Mouse (Mus musculus): ENCODE results near the gene Cacna1c.

Cacna1c gene

DNA sequence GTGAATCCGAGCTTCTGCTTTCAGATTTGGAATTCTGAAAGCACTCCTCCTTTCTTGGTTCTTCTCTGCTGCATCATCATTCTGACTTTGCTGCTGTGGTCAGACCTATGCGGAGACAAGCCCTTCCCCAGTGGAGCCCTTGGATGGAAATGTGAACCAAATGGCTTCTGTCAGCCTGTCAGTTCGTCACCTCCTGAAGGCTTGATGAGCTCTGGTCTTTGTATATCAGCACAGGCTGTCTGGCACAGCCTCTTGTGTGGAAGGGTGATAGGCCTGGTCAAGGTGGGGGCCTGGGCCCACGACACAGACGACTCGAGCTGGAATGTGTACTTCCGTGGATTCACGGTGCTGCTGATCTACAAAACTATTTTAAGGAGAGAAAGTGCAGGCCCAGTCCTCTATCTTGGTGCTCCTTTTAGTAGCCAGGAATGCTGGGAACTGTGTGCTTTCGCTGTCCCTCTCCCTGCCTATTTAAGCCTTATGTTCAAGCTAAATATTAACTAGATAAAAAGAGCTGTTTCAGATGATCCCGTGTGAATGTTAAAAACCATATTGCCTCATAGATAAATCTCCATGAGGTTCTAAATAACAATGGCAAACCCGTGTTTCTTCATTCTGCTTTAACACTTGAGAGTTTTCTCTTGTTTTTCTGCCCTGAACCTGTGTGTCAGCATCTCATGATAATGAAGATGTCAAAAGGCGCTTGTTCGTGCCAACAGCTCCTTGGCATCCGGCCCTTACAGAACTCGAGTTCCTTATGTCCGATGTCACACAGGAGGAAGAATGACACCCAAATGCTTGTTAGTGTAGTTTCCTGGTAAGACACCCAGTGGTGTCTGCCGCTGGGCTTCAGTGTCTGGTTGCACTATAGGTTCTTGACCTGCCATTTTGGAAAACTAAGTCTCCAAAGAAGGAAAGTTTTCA is at the start of gene Cacna1c:
Gene Cacna1c, minus strand, starts transcription at position 37 of the 924 bp plus-strand sequence.
- no peak for DNase-seq (ENCODE audit: low spot score)

DNA sequence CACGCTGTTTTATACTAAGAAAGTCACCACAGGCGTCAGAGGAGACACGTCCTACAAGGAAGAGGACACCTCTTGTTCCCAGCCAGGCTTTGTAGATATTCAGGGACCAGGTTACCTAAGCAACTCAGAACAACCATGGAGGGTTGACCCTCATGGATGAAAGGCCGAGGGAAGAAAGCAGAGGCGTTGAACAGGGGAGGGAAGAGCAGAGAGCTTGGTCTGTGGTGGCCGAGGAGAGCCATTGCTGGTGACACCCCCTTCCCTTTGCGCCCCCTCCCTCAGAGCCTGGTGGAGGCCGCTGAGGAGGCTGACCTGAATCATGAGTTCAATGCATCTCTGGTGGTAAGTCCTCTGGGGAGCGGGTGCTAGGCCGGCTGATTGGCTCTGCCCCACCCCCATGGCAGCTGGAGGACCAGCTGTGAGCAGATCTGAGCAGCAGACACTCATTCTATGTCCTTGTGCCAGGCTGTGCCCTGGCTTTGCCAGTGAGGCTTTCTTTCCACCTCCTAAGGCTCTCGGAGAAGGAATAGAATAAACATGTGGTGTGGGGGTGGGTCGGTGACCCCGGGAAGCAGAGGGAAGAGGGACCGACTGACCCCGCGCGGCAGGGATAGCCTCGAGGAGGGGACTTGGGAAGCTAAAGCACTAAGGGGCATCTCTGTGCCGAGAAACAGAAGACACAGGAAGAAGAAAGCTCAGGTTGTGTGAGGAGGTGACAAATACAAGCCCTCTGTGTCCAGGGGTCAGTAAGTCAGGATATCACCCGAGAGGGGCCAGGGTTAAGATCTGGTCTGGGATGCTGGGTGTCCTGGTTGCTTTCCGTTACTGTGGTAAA is 44.9 kb upstream of the Cacna1c start:
- DNase-seq (ENCODE audit: low spot score) = no peak

GRCm38 (mm10) chr6:119240256-119240655 is 44.0 kb upstream of the Cacna1c start:
- DNase-seq (ENCODE audit: low spot score) = no peak

GRCm38 (mm10) chr6:119239341-119240005 is 43.3 kb upstream of the Cacna1c start:
- no peak for DNase-seq (ENCODE audit: low spot score)

DNA sequence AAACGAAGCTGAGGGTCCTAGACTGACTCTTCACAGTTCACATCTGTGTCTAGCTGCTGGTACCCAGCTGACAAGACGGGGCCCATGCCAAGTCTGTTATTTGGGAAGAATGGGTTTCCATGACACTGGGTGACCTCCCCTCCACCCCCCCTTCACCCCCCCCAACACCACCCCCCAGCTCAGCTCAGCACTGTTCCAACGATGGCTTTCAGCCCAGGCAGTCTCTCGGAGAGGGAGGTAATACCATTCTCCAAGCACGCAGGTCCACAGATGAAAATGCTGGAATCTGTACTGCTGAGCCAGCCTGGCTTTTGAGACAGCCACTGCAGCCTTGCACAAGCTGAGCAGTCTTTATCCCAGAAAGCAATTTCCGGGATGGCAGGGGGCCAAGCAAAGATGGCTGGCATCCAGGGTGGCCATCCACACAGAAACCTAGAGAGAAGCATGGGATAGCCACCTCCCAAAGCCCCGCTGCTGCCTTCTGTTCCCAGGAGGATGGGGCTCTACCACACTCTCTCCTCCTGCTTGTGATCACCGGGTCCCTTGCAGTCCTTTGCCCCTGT is 41.3 kb upstream of the Cacna1c start:
- DNase-seq (ENCODE audit: low spot score) = no peak

- no peak for DNase-seq (ENCODE audit: low spot score)
Observed at GRCm38 (mm10) chr6:119236241-119236640, 40.0 kb upstream of the Cacna1c start, which contains the start of gene Cacna2d4. Gene Cacna2d4, plus strand, starts transcription at chr6:119236526.

DNA sequence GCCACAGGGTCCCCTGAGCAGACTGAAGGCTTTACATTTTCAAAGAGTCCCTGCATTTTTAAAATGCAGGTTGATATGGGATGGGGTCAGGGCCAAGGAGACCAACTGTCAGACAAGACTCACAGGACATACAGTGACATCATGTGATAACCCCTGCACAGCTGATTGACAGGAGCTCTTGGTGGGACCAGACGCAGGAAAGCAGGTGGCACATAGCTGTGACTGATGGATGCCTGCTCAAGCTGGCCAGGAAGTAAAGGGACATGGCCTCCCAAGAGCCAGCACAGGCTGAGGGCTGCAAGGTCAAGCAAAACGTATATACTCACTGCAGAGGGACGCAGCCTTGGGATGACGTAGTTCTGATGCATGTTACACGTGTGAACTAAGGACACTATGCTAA is 39.2 kb upstream of the Cacna1c start:
- no peak for DNase-seq (ENCODE audit: low spot score)

- peak; percentile 30 for DNase-seq (ENCODE audit: low spot score)
Observed at GRCm38 (mm10) chr6:119233066-119233465, 36.8 kb upstream of the Cacna1c start.

- no peak for DNase-seq (ENCODE audit: low spot score)
Observed at GRCm38 (mm10) chr6:119228861-119229603, 32.8 kb upstream of the Cacna1c start.

- DNase-seq (ENCODE audit: low spot score) = no peak
Observed at GRCm38 (mm10) chr6:119227001-119227400, 30.8 kb upstream of the Cacna1c start.

GRCm38 (mm10) chr6:119225731-119226130 is 29.5 kb upstream of the Cacna1c start:
- no peak for DNase-seq (ENCODE audit: low spot score)

DNA sequence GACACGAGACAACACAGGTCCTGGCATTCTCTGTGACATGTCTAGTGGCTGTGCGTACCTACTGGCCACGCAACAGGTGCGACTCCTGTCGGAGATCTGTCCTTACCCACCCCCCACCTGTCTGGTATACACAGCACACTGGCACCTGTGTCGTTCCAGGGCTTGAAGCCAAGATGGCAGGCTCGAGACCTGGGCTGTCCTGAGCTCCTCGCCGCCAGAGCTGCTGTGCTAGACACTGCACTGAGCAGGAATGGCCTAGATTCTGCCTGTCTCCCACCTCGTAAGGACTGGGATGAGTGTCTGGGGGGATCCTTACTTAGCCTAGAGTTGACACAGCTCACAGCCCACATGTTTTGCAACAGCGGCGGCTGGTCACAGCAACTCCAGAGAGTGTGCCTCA is 29.0 kb upstream of the Cacna1c start:
- no peak for DNase-seq (ENCODE audit: low spot score)

- DNase-seq (ENCODE audit: low spot score) = no peak
Observed at GRCm38 (mm10) chr6:119224451-119225195, 28.4 kb upstream of the Cacna1c start.

DNA sequence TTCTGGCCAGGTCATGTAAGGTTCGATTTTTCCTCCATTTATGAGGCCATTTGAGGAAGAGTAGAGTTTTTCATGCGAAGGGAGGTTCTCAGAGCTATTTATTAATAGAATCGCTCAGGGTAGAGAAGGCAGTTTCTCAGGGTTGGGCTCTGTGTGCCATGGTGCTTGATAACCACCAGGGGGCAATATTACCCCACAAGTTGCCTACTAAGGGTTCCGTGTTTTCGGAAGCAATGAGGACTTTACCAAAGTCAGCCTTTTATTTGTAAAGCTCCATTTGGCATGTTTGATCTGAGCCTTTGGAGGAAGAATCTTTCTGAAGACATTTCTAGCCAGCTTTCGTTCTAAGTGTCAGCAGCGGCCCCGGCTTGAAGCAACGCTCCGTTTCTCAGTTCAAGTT is 24.1 kb upstream of the Cacna1c start:
- DNase-seq (ENCODE audit: low spot score) = peak; percentile 37

DNA sequence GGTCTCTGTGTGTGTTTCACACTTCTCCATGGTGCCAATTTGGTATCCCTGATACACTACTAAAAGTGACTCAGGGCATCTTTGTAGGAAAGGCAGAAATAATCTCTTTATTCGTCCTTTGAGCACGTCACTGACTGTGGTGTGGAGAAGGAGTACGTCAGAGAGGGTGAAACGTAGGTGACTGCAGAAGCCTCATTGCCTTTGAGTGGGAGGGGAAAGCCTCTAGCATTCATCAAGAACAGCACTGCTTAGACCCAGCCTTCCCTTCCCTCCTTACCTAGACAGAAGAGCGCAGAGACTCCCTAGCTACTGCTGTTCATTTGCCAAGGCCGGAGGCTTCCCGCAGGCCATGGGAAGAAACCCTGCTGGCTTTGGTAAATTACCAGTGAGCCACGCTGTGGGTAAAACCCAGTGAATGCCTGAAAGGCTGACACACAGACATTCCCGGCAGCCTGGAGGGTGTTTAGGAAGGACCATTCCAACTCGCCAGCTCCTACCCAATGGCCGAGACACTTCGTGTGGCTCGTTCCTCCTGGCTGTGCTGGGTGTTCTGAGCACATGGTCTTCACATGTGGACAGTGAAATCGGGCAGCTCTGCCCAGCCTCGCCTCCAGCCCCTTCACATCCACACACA is 23.1 kb upstream of the Cacna1c start:
- DNase-seq (ENCODE audit: low spot score) = no peak

GRCm38 (mm10) chr6:119218591-119218990 is 22.4 kb upstream of the Cacna1c start:
- DNase-seq (ENCODE audit: low spot score) = no peak

- no peak for DNase-seq (ENCODE audit: low spot score)
Observed at GRCm38 (mm10) chr6:119217661-119218060, 21.4 kb upstream of the Cacna1c start.

- no peak for DNase-seq (ENCODE audit: low spot score)
Observed at GRCm38 (mm10) chr6:119215040-119215613, 18.9 kb upstream of the Cacna1c start.

DNA sequence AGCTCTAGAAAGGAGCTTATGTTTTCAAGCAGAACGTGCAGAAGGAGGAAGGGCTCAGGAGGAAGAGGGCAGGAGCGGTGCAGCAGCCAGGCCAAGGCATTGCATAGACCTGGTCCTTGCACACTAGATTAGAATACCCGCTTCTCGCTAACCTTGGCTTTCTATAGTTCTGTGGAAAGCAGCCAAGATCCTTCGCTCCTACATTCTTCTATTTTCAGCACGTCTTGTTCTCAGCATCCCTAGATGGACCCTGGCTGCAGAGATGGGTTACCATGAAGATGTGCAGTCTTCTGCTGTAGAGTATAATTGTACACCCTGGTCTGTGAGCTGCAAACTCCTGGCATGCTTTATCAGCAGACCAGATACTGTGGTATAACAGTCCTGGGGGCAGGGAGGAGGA is 18.0 kb upstream of the Cacna1c start:
- no peak for DNase-seq (ENCODE audit: low spot score)

DNA sequence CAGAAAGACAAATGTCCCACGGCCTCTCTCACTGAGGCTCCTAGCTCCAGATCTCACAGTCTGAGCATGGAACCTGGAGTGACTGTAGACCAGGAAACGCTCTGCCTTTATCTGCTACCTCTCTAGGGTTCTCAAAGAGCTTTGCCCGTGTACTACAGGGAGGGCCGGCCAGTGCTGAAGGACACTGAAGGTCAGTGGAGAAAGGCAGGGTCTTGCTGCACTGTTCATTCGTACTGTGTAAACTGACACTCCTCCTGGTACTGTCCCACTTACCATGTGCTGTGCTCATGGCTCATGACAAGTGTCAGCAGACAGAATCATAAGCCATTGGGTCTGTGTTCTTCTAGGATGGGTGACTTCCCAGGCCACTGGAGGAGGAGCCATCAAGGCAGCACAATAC is 17.2 kb upstream of the Cacna1c start:
- no peak for DNase-seq (ENCODE audit: low spot score)

Data from urinary bladder, postnatal 14 days (tissue).